Mouse (Mus musculus) G1E (cell line): Measurements from ENCODE around the gene Zfp366.

Source experiments
- CTCF ChIP-seq: IDR thresholded peaks from 2 replicates; pipeline ENCODE4 v1.5.1; 2012; ENCODE audit warnings: low read depth, low read length, inconsistent platforms, mixed read lengths
- GATA1 ChIP-seq: IDR thresholded peaks from 2 replicates; pipeline ENCODE4 v1.6.1; 2012; ENCODE audit warnings: borderline replicate concordance, low read length, inconsistent platforms, mixed read lengths
- POLR2AphosphoS5 ChIP-seq: IDR thresholded peaks from 2 replicates; pipeline ENCODE4 v1.6.1; 2012; ENCODE audit warnings: low read depth, low read length, inconsistent platforms; ENCODE audit not compliant: insufficient replicate concordance

DNA sequence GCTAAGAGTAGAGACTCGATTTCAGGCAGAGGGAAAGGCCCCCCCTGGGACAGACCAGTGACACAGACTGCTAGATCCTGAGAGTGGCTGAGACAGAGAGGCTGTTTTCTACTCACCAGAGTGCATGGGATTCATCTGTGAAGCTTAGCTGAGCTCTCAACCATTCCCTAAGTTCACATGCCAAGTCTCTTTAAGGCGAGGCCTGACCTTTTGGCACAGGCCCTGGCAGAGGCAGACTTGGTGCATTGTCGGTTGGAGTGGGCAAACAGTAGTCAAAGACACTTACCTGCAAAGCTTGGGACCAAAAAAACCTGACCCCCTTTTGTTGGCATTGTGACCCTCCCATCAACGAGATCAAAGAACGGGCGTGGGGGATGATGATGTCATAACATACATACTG is 34.0 kb upstream of the Zfp366 start:
- TF ChIP-seq CTCF (no peak), GATA1 (no peak), POLR2AphosphoS5 (no peak)
